Mouse (Mus musculus): ENCODE data around the gene Arhgef11. TPM values are rescaled to one million over a fixed set of nuclear protein-coding genes. Genes with fewer than 3 reads are reported as not detected.

The Arhgef11 gene
- polyA plus RNA-seq (2012; rRNA removed): 2.5 and 2.8 TPM in 2 replicates

GRCm38 (mm10) chr3:87616957-87617810 is at the start of gene Arhgef11:
Arhgef11 (plus strand) TSS chr3:87617559.

GRCm38 (mm10) chr3:87748431-87748830 is 131.1 kb downstream of the Arhgef11 start, which contains the start of gene Lrrc71:
Lrrc71 (minus strand) TSS chr3:87748625.

Other genes with a start within 250 kb of the Arhgef11 start
- gene Fcrl1, start 241.2 kb upstream of the Arhgef11 start, polyA plus RNA-seq (2012; rRNA removed): 0.38 and 0.69 TPM in 2 replicates
- gene Fcrl5, start 181.8 kb upstream of the Arhgef11 start, polyA plus RNA-seq (2012; rRNA removed): 0.01 TPM in 1 of 2 replicates, not detected in the other
- gene Etv3, start 92.2 kb upstream of the Arhgef11 start, polyA plus RNA-seq (2012; rRNA removed): 2.6 and 3.0 TPM in 2 replicates
- gene Lrrc71, start 131.1 kb downstream of the Arhgef11 start, polyA plus RNA-seq (2012; rRNA removed): 0.08 and 0.10 TPM in 2 replicates
- 0.09 TPM in 2 replicates for gene Ntrk1, start 177.6 kb downstream of the Arhgef11 start, polyA plus RNA-seq (2012; rRNA removed)
- gene Insrr, start 179.4 kb downstream of the Arhgef11 start, polyA plus RNA-seq (2012; rRNA removed): 0.02 and 0.05 TPM in 2 replicates
- 4.1 and 5.0 TPM in 2 replicates for gene Pear1, start 206.7 kb downstream of the Arhgef11 start, polyA plus RNA-seq (2012; rRNA removed)
- 0.05 and 0.09 TPM in 2 replicates for gene Sh2d2a, start 229.2 kb downstream of the Arhgef11 start, polyA plus RNA-seq (2012; rRNA removed)